Mouse (Mus musculus): ENCODE results near the gene Klf3. TPM values are rescaled to one million over a fixed set of nuclear protein-coding genes. Genes with fewer than 3 reads are reported as not detected.

Gene Klf3
- total RNA-seq, 4 experiments from 2014 or later: 50.8 to 60.7 (median 54.0) TPM

- no peak for DNase-seq (ENCODE audit: low spot score in 2 of 2)
These were observed 31.0 kb downstream of the Klf3 start for GRCm38 (mm10) chr5:64834213-64834612.

GRCm38 (mm10) chr5:64835295-64835694, 32.1 kb downstream of the Klf3 start:
- DNase-seq (ENCODE audit: low spot score in 2 of 2): no peak

GRCm38 (mm10) chr5:64839016-64839599, 35.9 kb downstream of the Klf3 start:
- DNase-seq (ENCODE audit: low spot score in 2 of 2): no peak

DNA sequence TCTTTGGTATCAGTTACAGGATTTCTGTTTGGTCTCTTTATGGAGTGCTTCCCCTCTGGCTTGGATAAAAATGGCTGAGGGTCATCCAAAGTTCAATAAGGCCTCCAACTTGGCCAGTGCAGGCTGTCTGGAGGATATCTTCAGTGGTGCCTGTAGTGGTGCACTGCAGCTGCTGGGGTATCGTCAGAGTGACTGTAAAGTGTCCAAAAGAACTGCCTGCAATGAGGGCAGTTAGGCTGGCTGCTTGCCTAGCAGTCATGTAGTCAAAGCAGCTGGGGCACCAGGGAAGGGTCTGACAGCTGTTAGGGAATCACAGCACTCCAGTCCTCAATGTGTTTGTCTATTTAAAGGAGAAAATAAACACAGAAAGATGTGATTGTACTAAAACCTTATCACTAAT, 36.9 kb downstream of the Klf3 start:
- DNase-seq (ENCODE audit: low spot score in 2 of 2): no peak

GRCm38 (mm10) chr5:64844622-64845021, 41.4 kb downstream of the Klf3 start:
- no peak for DNase-seq (ENCODE audit: low spot score in 2 of 2)

DNA sequence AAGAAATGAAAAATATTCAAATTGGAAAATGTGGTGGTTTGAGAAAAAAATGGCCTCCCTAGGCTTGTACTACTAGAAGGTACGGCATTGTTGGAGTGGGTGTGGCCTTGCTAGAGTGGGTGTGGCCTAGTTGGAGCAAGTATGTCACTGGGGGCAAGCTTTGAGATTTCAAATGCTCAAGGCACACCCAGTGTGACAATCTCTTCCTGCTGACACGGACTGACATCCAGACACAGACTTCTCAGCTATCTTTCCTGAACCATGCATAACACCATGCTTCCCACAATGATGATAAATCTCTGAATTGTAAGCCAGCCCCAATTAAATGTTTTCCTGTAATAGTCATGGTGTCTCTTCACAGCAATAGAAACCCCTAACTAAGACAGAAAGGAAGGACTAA, 44.1 kb downstream of the Klf3 start:
- DNase-seq (ENCODE audit: low spot score in 2 of 2): no peak

- no peak for DNase-seq (ENCODE audit: low spot score in 2 of 2)
These were observed 46.7 kb downstream of the Klf3 start for GRCm38 (mm10) chr5:64849892-64850291.

DNA sequence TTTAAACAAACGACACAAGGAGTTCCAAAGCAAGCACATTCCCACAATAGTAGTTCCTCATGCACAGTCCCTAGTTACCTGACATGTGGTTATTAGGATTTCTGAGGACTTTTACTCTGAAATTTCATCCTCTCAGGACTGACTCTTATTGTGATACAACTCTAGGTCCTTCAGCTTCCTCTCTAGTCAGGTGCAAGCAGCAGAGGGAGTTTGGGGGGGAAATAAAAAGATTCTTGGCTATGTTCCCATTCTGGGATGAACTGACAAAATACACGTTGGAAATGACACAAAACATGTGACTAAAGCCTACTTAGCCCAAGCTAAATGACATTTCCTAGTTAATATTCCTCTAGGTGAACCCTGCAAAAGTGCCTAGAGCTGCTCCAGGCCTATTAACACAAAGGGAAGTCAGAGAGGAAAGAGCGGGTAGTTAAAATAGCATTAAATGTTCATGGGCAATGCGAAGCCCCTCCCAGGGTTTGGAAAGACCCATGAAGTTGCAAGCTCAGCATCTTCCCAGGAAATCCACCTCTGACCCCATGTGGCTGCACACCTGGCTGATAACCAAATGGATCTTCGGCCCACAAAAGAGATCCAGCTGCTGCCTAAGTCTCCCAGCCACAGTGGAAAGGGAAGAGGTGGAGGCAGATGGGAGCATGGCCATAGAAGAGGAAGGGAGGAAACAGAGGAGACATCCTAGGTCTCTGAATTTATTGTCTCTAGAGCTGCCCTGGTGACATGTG, 49.6 kb downstream of the Klf3 start:
- no peak for DNase-seq (ENCODE audit: low spot score in 2 of 2)

DNA sequence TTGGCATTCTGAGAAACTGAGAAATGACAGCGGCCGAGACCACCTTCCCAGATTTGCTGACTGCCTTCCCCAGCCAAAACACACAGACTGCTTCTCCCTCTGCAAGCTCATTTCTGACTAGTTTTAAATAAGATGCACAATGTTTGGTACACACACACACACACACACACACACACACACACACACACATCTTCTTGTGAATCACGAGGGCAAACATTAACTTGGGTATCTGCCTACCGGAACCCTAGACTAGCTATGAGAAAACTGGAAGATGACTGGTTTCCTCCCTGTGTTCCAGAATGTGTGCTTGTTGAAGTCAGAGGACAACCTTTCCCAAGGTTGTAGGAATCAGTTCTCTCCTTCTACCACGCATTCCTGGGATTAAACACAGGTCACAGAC, 50.2 kb downstream of the Klf3 start:
- DNase-seq (ENCODE audit: low spot score in 2 of 2): no peak

DNA sequence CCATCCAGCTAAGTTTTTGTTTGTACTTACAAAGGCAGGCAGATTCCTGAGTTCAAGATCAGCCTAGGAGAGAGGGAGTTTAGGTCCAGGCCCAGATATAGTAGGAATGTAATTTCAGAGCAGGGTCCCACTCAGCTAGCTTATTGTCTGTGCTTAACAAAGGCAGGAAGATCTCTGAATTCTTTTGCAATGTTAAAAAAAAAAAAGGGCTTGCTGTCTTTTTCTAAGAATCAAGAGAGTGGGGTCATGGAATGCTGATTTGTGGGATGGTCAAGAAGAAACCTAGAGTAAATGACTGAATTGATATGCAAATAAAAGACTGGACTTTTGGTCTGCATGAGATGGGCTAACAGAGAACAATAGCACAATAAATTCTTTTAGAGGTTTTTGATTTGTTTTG, 52.0 kb downstream of the Klf3 start:
- DNase-seq (ENCODE audit: low spot score in 2 of 2): no peak

DNA sequence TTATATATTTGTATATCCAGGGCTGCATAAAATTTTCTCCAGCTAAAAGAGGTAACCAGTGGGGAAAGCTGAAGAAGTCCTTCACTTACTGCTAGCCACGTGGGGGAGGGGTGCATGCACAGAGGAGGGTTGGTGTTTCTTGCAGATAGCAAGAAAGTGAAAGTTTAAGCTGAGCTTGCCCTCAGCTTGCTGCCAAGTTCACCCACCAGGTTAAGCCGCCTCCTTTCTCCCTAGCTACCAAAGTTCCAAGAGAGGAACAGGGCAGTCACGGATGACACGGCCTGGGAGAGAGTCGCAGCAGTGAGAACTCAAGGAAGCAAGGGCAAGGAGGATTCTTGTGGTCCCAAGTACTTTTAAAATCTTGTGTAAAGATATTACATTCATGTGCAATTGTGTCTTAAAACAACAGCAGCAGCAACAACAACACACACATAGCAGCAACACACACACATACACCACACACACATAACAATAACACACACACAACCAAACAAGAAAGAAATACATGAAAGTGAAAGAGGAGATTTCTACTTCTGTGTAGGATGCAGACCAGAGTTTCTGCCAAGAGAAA, 57.8 kb downstream of the Klf3 start:
- no peak for DNase-seq (ENCODE audit: low spot score in 2 of 2)

- DNase-seq (ENCODE audit: low spot score in 2 of 2): no peak
These were observed 58.4 kb downstream of the Klf3 start for GRCm38 (mm10) chr5:64861471-64862199.

DNA sequence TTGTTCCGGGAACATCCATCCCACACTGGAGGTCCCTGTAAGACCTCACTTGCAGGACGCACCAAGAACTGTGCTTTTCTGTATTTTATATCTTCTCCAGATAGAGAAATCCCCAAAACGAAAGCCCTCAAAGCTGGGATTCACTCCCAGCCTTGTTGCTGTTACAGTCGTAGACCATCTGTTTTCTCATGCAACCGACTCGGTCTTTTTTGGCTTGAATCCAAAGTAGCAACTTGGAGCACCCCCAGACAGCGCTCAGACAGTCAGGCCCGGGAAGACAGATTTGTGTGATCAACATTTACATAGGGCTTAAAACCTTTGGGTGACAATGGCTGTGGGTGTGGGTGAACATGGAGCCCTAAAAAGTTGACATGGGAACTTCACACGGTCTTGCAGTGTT, 59.1 kb downstream of the Klf3 start:
- DNase-seq (ENCODE audit: low spot score in 2 of 2): peak; percentile 60 to 67

GRCm38 (mm10) chr5:64864699-64865108, 61.5 kb downstream of the Klf3 start:
- no peak for DNase-seq (ENCODE audit: low spot score in 2 of 2)

DNA sequence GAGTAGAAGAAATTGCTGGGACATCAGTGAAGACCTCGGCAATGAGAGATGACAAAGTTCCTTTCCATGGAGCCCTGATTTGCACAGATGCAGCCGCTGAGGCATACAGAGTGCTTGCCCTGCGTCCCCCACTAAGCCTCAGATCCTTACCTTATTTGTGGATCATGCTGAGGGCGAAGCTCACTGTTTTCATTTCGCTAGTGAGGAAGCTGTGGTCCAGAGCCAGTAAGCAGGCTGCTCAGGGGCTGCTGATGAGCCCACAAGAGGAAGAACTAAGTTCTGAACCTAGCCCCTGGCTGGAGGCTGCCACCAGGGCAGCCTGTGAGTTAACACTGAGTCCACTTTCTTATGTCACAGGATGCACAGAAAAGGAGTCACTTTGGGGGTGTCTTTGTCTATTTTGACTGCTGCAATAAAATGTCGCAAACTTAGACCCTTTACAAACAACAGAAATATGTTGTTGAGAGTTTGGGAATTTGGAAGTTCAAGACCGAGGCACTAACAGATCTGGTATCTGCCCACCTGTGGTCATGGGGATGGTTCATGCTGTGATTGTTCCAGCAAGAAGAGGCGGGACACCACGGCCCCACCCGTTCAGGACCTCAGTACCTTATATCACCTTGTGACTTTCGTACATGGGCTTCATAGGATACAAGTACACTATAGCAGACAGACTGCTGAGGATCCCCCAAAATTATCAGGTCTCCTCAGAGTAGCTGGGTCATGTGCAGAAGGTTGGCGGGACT, 62.2 kb downstream of the Klf3 start:
- DNase-seq (ENCODE audit: low spot score in 2 of 2): no peak

DNA sequence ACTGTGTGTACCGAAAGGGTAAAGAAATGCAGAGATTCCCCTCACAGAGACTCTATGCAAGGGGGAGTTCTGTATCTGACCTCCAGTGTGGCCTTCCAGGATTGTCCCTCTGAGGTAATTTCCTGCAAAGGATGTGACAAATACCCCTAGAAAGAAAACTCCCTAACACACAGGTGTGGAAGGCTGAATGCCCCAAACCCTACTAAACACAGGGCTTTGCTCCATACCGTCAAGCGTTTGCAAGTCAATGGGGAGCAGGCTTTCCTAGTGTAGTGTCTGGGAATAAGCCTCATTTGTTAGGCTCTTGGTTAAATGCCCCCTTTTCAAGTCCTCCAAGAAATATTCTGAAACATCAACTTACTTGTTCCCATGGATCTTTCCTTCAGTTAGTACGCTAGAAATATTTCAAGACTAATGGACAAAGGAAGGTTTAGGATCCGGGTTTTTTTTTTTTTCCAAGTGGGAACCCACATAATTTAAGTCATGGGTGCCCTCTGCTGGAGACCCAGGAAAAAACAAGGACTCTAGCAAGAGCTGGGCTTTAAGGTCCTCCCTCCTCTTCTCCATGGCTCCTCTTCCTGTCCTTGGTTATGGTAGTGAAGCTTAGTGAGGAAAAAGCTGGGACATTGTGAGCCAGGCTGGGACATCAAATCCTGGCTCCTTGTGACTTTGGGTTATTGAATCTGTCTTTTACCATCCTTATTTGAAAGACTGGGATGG, 63.3 kb downstream of the Klf3 start:
- DNase-seq (ENCODE audit: low spot score in 2 of 2): peak; percentile 48 to 80

DNA sequence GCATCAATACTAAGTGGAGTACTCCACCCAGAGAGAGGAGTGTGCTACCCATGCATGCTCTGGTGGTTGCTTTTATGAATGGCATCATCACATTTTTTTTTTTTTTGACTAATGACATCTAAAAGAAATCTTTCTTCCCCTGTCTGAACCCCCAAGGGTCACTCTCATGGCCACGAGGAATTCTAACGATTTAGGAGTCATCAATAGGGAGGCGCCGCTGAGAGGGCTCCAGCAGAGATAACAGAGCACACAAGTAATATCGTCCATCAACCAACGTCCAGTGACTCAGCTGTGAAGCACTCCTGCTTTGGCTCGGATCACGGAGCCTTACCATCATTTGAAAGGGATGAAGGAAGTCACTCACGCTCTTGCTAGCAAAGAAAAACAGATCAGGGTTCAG, 63.9 kb downstream of the Klf3 start:
- DNase-seq (ENCODE audit: low spot score in 2 of 2): no peak

- no peak for DNase-seq (ENCODE audit: low spot score in 2 of 2)
These were observed 64.4 kb downstream of the Klf3 start for GRCm38 (mm10) chr5:64867551-64867950.

DNA sequence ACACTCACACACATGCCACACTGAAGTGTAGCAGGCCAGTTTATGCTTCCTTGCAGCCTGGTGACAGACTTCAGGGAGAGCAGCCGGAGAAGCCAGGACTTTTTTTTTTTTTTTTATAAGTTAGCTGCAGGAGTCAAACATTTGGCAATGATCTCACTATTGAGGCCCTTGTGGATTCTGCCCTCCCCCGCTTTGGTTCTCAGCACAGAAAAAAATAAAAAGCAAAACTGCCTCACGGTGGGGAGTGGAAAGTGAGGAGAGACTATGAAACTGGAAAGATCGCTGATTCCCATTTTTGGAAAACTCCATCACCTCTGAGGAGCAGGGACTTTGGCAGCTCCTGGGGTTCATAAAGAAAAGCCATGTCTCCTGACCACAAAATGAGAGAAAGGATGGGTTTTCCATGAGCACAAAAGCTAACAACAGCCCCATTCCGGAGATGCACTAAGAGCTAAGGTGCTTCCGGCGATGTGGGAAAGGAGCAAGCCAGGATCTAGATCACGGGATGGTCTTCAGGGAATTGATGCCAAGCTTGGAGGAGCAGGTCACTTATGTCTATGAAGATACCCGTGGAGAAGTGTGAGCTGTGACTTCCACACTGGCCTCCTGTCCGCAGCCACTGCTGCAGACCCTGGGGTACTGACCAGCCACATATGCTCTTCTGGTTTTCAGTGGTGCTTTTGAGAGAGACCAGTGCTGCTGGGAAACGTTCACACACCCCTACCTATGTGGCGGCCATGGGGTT, 73.1 kb downstream of the Klf3 start:
- DNase-seq (ENCODE audit: low spot score in 2 of 2): no peak

Data from layer of hippocampus, adult 8-10 months (tissue).